Mouse (Mus musculus) ES-Bruce4 (cell line): ENCODE results near the gene Rin3.

Experiments used
- CTCF ChIP-seq: IDR thresholded peaks from one replicate; pipeline ENCODE4 v1.8.1; 2011; ENCODE audit warnings: low read depth, low read length
- EP300 ChIP-seq: IDR thresholded peaks from 2 replicates; pipeline ENCODE4 v1.6.1; 2011; ENCODE audit warnings: low read depth, low read length; ENCODE audit not compliant: insufficient read depth
- POLR2A ChIP-seq: IDR thresholded peaks from one replicate; pipeline ENCODE4 v1.8.1; 2011; ENCODE audit warnings: low read length; ENCODE audit not compliant: insufficient read depth

DNA sequence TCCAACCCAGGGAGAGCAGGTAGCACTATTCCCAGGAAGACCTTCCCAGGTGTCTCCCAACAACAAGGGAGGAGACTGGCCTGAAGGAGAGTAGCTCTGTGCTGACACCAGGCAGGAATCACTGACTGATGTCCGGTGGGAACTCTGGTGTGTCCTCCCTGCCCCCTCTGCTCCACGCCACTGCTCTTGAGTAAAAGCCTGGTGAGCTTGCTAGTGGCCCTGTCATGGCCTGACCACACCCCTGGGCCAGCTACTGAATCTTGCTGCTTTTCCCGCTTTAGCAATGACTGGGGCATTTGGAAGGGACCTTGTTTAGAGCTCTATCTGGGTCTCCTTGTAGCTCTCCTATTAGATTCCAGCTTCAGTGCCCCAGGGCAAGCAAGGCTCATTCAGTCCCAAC is 59.8 kb downstream of the Rin3 start:
- TF ChIP-seq CTCF = no peak
- TF ChIP-seq POLR2A = no peak
- TF ChIP-seq EP300 = no peak
